Mouse (Mus musculus): ENCODE results near the gene Cfap99. TPM values are rescaled to one million over a fixed set of nuclear protein-coding genes. Genes with fewer than 3 reads are reported as not detected.
A peak's percentile ranks its signal among the peaks of the same experiment; 100 is the strongest.

The Cfap99 gene
- total RNA-seq (2014; fragmentation: Nextera tagmentation) (not detected in 2 replicates), total RNA-seq (2017) (not detected in 2 replicates)

- ATAC-seq (replicated peaks; ENCODE audit: poor library complexity, severe bottlenecking): peak; percentile 60
These were observed at the start of gene Cfap99, which contains the start of gene Zfyve28 for GRCm38 (mm10) chr5:34288154-34288716. TSS of gene Cfap99 (plus strand) at chr5:34288600. TSS of gene Zfyve28 (minus strand) at chr5:34288449.

- peak; percentile 82 for ATAC-seq (replicated peaks; ENCODE audit: poor library complexity, severe bottlenecking)
These were observed 46.0 kb upstream of the Cfap99 start for GRCm38 (mm10) chr5:34242224-34242963.

- no peak for ATAC-seq (replicated peaks; ENCODE audit: poor library complexity, severe bottlenecking)
These were observed 45.3 kb upstream of the Cfap99 start for GRCm38 (mm10) chr5:34243062-34243461.

- ATAC-seq (replicated peaks; ENCODE audit: poor library complexity, severe bottlenecking): no peak
These were observed 42.0 kb upstream of the Cfap99 start for GRCm38 (mm10) chr5:34246443-34246842.

GRCm38 (mm10) chr5:34249132-34249531 lies 39.3 kb upstream of the Cfap99 start:
- ATAC-seq (replicated peaks; ENCODE audit: poor library complexity, severe bottlenecking): peak; percentile 35; the same call in 1 of the 2 replicates

GRCm38 (mm10) chr5:34250090-34250489 lies 38.3 kb upstream of the Cfap99 start:
- no peak for ATAC-seq (replicated peaks; ENCODE audit: poor library complexity, severe bottlenecking)

GRCm38 (mm10) chr5:34251794-34252193 lies 36.6 kb upstream of the Cfap99 start:
- no peak for ATAC-seq (replicated peaks; ENCODE audit: poor library complexity, severe bottlenecking)

GRCm38 (mm10) chr5:34252307-34252966 lies 36.0 kb upstream of the Cfap99 start:
- ATAC-seq (replicated peaks; ENCODE audit: poor library complexity, severe bottlenecking): no peak

- no peak for ATAC-seq (replicated peaks; ENCODE audit: poor library complexity, severe bottlenecking)
These were observed 35.4 kb upstream of the Cfap99 start for GRCm38 (mm10) chr5:34252967-34253519.

GRCm38 (mm10) chr5:34254309-34254708 lies 34.1 kb upstream of the Cfap99 start:
- 0 out of 2 replicates have a peak, but pooled peaks have one; percentile 22 for ATAC-seq (replicated peaks; ENCODE audit: poor library complexity, severe bottlenecking)

GRCm38 (mm10) chr5:34255189-34255588 lies 33.2 kb upstream of the Cfap99 start:
- peak; percentile 42; the same call in 1 of the 2 replicates for ATAC-seq (replicated peaks; ENCODE audit: poor library complexity, severe bottlenecking)

GRCm38 (mm10) chr5:34259172-34259816 lies 29.1 kb upstream of the Cfap99 start:
- ATAC-seq (replicated peaks; ENCODE audit: poor library complexity, severe bottlenecking): no peak

GRCm38 (mm10) chr5:34266065-34266464 lies 22.3 kb upstream of the Cfap99 start:
- ATAC-seq (replicated peaks; ENCODE audit: poor library complexity, severe bottlenecking): 0 out of 2 replicates have a peak, but pooled peaks have one; percentile 37

- no peak for ATAC-seq (replicated peaks; ENCODE audit: poor library complexity, severe bottlenecking)
These were observed 19.0 kb upstream of the Cfap99 start for GRCm38 (mm10) chr5:34269197-34269920.

GRCm38 (mm10) chr5:34269921-34270465 lies 18.4 kb upstream of the Cfap99 start:
- no peak for ATAC-seq (replicated peaks; ENCODE audit: poor library complexity, severe bottlenecking)

GRCm38 (mm10) chr5:34271743-34272142 lies 16.7 kb upstream of the Cfap99 start:
- ATAC-seq (replicated peaks; ENCODE audit: poor library complexity, severe bottlenecking): peak; percentile 82

- no peak for ATAC-seq (replicated peaks; ENCODE audit: poor library complexity, severe bottlenecking)
These were observed 15.1 kb upstream of the Cfap99 start for GRCm38 (mm10) chr5:34273251-34273681.

GRCm38 (mm10) chr5:34274268-34274667 lies 14.1 kb upstream of the Cfap99 start:
- no peak for ATAC-seq (replicated peaks; ENCODE audit: poor library complexity, severe bottlenecking)

GRCm38 (mm10) chr5:34274676-34275293 lies 13.6 kb upstream of the Cfap99 start:
- no peak for ATAC-seq (replicated peaks; ENCODE audit: poor library complexity, severe bottlenecking)

Measured in granulocyte monocyte progenitor cell, adult 5-6 weeks (primary cell).